ENCODE assay signal across 18 mouse cellular contexts in the genomic region with DNA sequence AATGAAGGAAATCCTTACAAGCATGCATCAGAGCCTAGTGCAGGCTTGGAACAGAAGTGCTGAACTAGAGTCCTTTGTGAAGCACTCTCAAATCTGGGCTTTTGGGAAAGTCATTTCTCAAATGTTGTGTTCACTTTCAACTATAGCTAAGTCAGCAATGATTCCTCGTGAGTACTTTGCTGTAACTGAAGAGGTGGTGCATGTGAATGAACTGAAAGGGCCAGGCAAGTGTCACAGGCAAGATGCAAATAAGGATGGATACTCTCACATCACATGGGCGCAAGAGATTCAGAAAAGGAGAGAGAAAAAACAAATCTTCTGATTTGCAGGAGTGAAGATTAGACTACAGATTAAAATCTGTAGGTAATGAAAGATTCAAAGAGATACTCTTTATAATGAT. TPM values are rescaled to one million over a fixed set of nuclear protein-coding genes. Genes with fewer than 3 reads are reported as not detected.
"Had no signal": no experiment of that assay in that cellular context is flagged by ENCODE, and none has a peak within 500 bp of the region (broad histone marks: within the 10 kb centered on the region; RNA-seq: fewer than 3 reads in every experiment).

No protein-coding gene starts in this region.

- H3K27me3 ChIP-seq: neural tube, embryonic 12.5 days; neural tube, embryonic 13.5 days; neural tube, embryonic 15.5 days; stomach, embryonic 15.5 days had no signal

- H3K9ac ChIP-seq: neural tube, embryonic 12.5 days; neural tube, embryonic 13.5 days; neural tube, embryonic 15.5 days; stomach, embryonic 15.5 days had no signal

- DNase-seq: retina, postnatal 1 day; right cerebral cortex, adult 18-20 months; right cerebral cortex, postnatal 14 days; right cerebral cortex, postnatal 25 days; right cerebral cortex, postnatal 4 days; spleen, adult 18-20 months; thymus, adult 18-20 months; thymus, adult 2 months; thymus, postnatal 14 days; thymus, postnatal 25 days; thymus, postnatal 36 days; thymus, postnatal 4 days had no signal

- H3K36me3 ChIP-seq: neural tube, embryonic 12.5 days; neural tube, embryonic 13.5 days; neural tube, embryonic 15.5 days; stomach, embryonic 15.5 days had no signal

- H3K27ac ChIP-seq: neural tube, embryonic 12.5 days; neural tube, embryonic 13.5 days; neural tube, embryonic 15.5 days; stomach, embryonic 15.5 days; stomach, postnatal 0 days had no signal

- H3K4me1 ChIP-seq: neural tube, embryonic 12.5 days; neural tube, embryonic 13.5 days; neural tube, embryonic 15.5 days; stomach, embryonic 15.5 days had no signal

- H3K9me3 ChIP-seq: neural tube, embryonic 12.5 days; neural tube, embryonic 13.5 days; neural tube, embryonic 15.5 days; stomach, embryonic 15.5 days had no signal

- H3K4me3 ChIP-seq: neural tube, embryonic 12.5 days; neural tube, embryonic 13.5 days; neural tube, embryonic 15.5 days; stomach, embryonic 15.5 days had no signal

- H3K4me2 ChIP-seq: neural tube, embryonic 12.5 days; neural tube, embryonic 13.5 days; neural tube, embryonic 15.5 days; stomach, embryonic 15.5 days had no signal

RNA-seq across cellular contexts. Expression of gene Fas, which starts 10.0 kb away (rescaled TPM):
- polyA plus RNA-seq: testis, adult 2 months had no signal
